Mouse (Mus musculus) erythroid progenitor cell, adult 5-6 weeks (primary cell): ENCODE data around the gene Fam186b. TPM values are rescaled to one million over a fixed set of nuclear protein-coding genes. Genes with fewer than 3 reads are reported as not detected.

ENCODE experiments used
- ATAC-seq: replicated peaks from 2 replicates; pipeline ENCODE4 v1.8.0; 2016; ENCODE audit warnings: moderate number of reproducible peaks, mild to moderate bottlenecking, moderate TSS enrichment, inconsistent platforms; ENCODE audit not compliant: poor library complexity, low FRiP score, severe bottlenecking
- total RNA-seq, 2 experiments: library from RNA; stranded (forward) in 1 of 2; stranded (reverse) in 1 of 2; fragments of 150-400 nt in 1 of 2; fragments of 186-747, 209-891 nt in 1 of 2; gene quantifications; 2 replicates each; pipeline versions ENCODE4 v1.2.3 to v1.2.4; 2015 to 2017; ENCODE audit warnings: low replicate concordance in 2 of 2

The Fam186b gene
- total RNA-seq (2015; ENCODE audit: low replicate concordance): not detected in 2 replicates
- not detected in 2 replicates for total RNA-seq (2017; ENCODE audit: low replicate concordance)

GRCm38 (mm10) chr15:99295484-99295981 lies at the start of gene Fam186b:
Gene Fam186b (minus strand): TSS chr15:99295888.
- ATAC-seq: no peak

- no peak for ATAC-seq
Measured at GRCm38 (mm10) chr15:99344961-99345360, 49.3 kb upstream of the Fam186b start.

GRCm38 (mm10) chr15:99344148-99344870 lies 48.6 kb upstream of the Fam186b start:
- no peak for ATAC-seq

- ATAC-seq: no peak
Measured at GRCm38 (mm10) chr15:99343414-99344147, 47.9 kb upstream of the Fam186b start.

GRCm38 (mm10) chr15:99342194-99342981 lies 46.7 kb upstream of the Fam186b start:
- no peak for ATAC-seq

- ATAC-seq: no peak
Measured at GRCm38 (mm10) chr15:99341102-99341501, 45.4 kb upstream of the Fam186b start.

- ATAC-seq: no peak
Measured at GRCm38 (mm10) chr15:99339669-99340068, 44.0 kb upstream of the Fam186b start.

GRCm38 (mm10) chr15:99338916-99339315 lies 43.2 kb upstream of the Fam186b start:
- ATAC-seq: no peak

- no peak for ATAC-seq
Measured at GRCm38 (mm10) chr15:99335801-99336320, 40.2 kb upstream of the Fam186b start.

GRCm38 (mm10) chr15:99334500-99334899 lies 38.8 kb upstream of the Fam186b start:
- no peak for ATAC-seq

GRCm38 (mm10) chr15:99333676-99334065 lies 38.0 kb upstream of the Fam186b start:
- ATAC-seq: no peak

GRCm38 (mm10) chr15:99332921-99333675 lies 37.4 kb upstream of the Fam186b start:
- no peak for ATAC-seq

- ATAC-seq: no peak
Measured at GRCm38 (mm10) chr15:99332111-99332510, 36.4 kb upstream of the Fam186b start.

- ATAC-seq: no peak
Measured at GRCm38 (mm10) chr15:99331341-99331740, 35.7 kb upstream of the Fam186b start.

GRCm38 (mm10) chr15:99330324-99330723 lies 34.6 kb upstream of the Fam186b start:
- no peak for ATAC-seq

- no peak for ATAC-seq
Measured at GRCm38 (mm10) chr15:99328011-99328410, 32.3 kb upstream of the Fam186b start.

- no peak for ATAC-seq
Measured at GRCm38 (mm10) chr15:99326959-99327358, 31.3 kb upstream of the Fam186b start.

- no peak for ATAC-seq
Measured at GRCm38 (mm10) chr15:99326407-99326806, 30.7 kb upstream of the Fam186b start.

- ATAC-seq: no peak
Measured at GRCm38 (mm10) chr15:99325598-99325997, 29.9 kb upstream of the Fam186b start.
